Mouse (Mus musculus) hindbrain, embryonic 10.5 days (tissue): ENCODE results near the gene Tpst2. TPM values are rescaled to one million over a fixed set of nuclear protein-coding genes. Genes with fewer than 3 reads are reported as not detected.

Experiments used
- DNase-seq: peaks from one replicate; pipeline ENCODE4 v3.0.0-alpha.2; 2017; ENCODE audit warnings: low spot score
- H3K27ac ChIP-seq: fragments of 300-500 bp; sonication (generic); 2 replicates; pipeline ENCODE4 v1.5.1; 2016; ENCODE audit warnings: mild to moderate bottlenecking, moderate library complexity
- H3K27me3 ChIP-seq: fragments of 300-500 bp; sonication (generic); 2 replicates; pipeline ENCODE4 v1.6.1; 2016; ENCODE audit warnings: mild to moderate bottlenecking; ENCODE audit not compliant: poor library complexity, insufficient read depth, severe bottlenecking
- H3K36me3 ChIP-seq: fragments of 300-500 bp; sonication (generic); 2 replicates; pipeline ENCODE4 v1.6.1; 2016; ENCODE audit warnings: mild to moderate bottlenecking, moderate library complexity
- H3K4me1 ChIP-seq: fragments of 300-500 bp; sonication (generic); replicated peaks from 2 replicates; pipeline ENCODE4 v1.6.1; 2016; ENCODE audit warnings: mild to moderate bottlenecking
- H3K4me3 ChIP-seq: fragments of 300-500 bp; sonication (generic); 2 replicates; pipeline ENCODE4 v1.5.1; 2016; ENCODE audit warnings: mild to moderate bottlenecking, moderate library complexity
- H3K9me3 ChIP-seq: fragments of 300-500 bp; sonication (generic); 2 replicates; pipeline ENCODE4 v1.6.1; 2016; ENCODE audit warnings: mild to moderate bottlenecking, moderate library complexity
- WGBS: fragments of 180-500 bp; shearing (Covaris S2); methylation state at CpG from one replicate; pipeline ENCODE4 v1.1.7; 2016; 5-methylcytosine and 5-hydroxymethylcytosine counted together
- polyA plus RNA-seq: library from polyadenylated mRNA; unstranded; fragments of >200 nt; fragmentation: Nextera tagmentation; extraction: Ambion mirVana; gene quantifications from 2 replicates; pipeline ENCODE4 v1.2.1, GENCODE M21; 2016

Tpst2 gene
- polyA plus RNA-seq, 1 experiment from 2014 or later: 37.2 TPM

DNA sequence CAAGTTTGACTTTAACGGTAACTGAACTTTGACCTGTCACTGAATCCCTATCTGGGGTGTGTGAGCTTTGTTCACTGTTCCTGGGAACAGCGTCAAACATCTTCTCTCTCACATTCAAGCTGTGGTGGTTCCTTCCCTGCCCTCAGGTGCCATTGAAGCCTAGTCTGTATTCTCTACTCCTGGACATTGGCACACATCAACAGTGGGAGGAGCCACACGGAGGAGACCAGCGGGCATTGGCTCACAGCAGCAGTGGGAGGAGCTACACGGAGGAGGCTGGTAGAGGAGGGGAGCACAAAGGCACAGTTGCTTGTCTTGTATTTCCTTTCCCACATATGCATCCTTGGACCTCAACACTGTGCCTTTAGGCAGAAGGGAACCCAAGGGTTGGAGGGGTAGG lies 33.5 kb upstream of the Tpst2 start:
- WGBS: 53% methylated on average over 5 of the region's 5 CpGs
- H3K27me3 ChIP-seq: peaks cover 9% of the 10 kb centered on the region; the same call in 1 of the 2 replicates
- H3K9me3 ChIP-seq: no peaks in the 10 kb centered on the region
- no peak for DNase-seq
- H3K36me3 ChIP-seq: no peaks in the 10 kb centered on the region
- peaks cover 64% of the 10 kb centered on the region for H3K4me1 ChIP-seq
- H3K4me3 ChIP-seq: no peak overlapping the region
- 0 out of 2 replicates have a peak overlapping the region, but pooled peaks have one; percentile 29 for H3K27ac ChIP-seq

DNA sequence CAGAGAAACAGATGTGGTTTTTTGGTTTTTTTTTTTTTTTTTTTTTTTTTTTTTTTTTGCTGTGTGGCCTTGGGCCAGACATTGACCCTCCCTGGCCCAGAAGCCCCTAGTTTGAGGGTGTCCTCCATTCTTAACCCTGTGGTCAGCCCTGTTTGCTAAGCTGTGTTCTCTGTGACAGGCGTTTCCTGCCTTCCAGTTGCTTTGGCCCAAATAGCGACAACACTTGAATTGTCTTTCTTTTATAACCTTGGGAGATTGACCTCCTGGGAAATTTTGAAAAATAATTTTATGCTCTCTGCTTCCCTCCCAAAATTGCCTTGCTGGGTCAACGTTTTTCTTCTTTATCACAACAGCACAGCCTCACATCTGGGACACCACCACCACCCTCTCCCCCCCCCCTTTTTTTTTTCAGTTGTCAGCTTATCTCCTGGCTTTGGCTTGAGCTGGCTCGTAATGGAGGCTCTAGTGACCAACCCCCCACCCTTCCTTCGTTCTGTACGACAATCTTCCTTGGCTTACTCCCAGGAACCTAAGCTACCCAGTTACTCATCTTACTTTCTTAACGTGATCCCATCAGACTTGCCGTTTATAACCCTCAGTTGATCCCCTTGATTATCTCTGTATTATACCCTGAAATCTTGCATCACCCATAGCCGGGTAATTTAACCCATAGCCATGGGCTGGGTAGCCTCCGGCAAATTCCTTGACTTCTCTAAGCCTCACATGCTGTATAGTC lies 32.8 kb upstream of the Tpst2 start:
- no peaks in the 10 kb centered on the region for H3K36me3 ChIP-seq
- peaks cover 12% of the 10 kb centered on the region; the same call in 1 of the 2 replicates for H3K27me3 ChIP-seq
- no peaks in the 10 kb centered on the region for H3K9me3 ChIP-seq
- H3K4me1 ChIP-seq: peaks cover 59% of the 10 kb centered on the region
- WGBS: 80% methylated on average over 10 of the region's 10 CpGs
- no peak overlapping the region for H3K4me3 ChIP-seq
- no peak for DNase-seq
- no peak overlapping the region for H3K27ac ChIP-seq

DNA sequence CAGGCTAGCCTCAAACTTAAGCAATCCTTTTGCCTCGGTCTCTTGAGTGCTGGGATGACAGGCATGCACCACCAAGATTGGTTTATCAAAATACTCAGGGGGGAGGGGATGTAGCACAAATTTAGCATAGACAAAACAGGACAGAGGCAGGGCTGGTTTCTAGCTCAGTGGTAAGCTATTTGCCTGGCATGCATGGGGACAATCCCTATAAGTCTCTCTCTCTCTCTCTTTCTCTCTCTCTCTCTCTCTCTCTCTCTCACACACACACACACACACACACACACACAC lies 32.3 kb upstream of the Tpst2 start:
- WGBS: 86% methylated on average over 1 of the region's 1 CpGs

DNA sequence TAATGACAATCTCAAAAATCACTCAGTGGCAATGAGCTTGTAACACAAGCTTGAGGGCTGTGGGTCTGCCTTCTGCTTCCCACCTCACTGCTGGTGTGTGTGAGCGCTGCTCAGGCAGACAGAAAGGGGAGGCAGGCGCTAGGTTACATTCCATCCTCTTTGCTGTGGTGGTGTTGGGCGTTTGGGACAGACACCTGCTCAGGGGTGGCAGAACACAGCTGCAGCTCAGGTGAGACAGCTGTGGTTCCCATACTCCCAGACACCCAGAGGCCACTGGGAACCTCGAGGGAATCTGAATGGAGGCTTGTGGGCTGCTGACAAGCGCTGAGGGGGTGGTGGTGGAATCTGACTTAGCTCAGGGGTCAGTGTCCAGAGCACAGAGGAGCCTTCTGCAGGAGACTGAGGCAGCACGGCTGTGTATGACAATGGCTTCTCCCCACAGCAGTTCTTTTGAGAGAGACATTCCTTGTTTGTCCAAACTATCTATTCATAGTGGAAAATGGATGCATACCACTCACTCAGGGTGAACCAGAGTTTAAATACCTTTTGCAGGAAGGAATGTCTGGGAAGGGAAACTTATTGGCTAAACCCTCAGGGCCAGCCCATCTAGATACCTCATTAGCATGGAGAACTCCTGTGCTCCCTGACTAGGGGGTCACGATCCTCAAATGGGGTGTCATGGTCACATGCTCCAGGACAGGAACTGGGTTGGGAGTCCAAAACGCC lies 31.4 kb upstream of the Tpst2 start:
- peaks cover 5% of the 10 kb centered on the region; the same call in 1 of the 2 replicates for H3K27me3 ChIP-seq
- H3K9me3 ChIP-seq: no peaks in the 10 kb centered on the region
- no peak overlapping the region for H3K4me3 ChIP-seq
- DNase-seq: no peak
- peaks cover 46% of the 10 kb centered on the region for H3K4me1 ChIP-seq
- H3K36me3 ChIP-seq: no peaks in the 10 kb centered on the region
- 53% methylated on average over 8 of the region's 8 CpGs for WGBS
- peak overlapping the region; percentile 31; the same call in 1 of the 2 replicates for H3K27ac ChIP-seq

More for the DNA sequence above, 32.3 kb upstream of the Tpst2 start:
- H3K9me3 ChIP-seq: no peaks in the 10 kb centered on the region
- no peaks in the 10 kb centered on the region for H3K36me3 ChIP-seq
- peaks cover 9% of the 10 kb centered on the region; the same call in 1 of the 2 replicates for H3K27me3 ChIP-seq
- DNase-seq: no peak
- no peak overlapping the region for H3K27ac ChIP-seq
- H3K4me1 ChIP-seq: peaks cover 54% of the 10 kb centered on the region
- H3K4me3 ChIP-seq: no peak overlapping the region

DNA sequence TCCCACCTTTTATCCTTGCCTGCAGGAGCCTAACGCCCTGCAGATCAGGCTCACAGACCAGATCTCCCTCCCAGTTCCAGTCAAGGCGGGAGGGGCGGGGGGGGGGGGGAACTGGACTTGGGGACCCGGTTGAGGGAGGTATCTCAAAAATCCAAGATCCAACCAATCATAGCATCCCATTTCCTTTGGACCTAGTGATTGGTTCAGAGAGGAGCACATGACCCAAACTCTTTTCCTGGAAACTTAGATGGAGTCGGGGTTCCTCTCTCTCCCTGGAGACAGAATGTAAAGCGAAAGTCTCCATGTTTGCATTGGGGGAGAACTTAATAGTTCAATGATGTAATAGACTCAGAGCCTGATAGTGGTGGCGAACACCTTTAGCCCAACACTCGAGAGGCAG lies 29.1 kb upstream of the Tpst2 start:
- DNase-seq: no peak
- H3K4me1 ChIP-seq: peaks cover 36% of the 10 kb centered on the region

DNA sequence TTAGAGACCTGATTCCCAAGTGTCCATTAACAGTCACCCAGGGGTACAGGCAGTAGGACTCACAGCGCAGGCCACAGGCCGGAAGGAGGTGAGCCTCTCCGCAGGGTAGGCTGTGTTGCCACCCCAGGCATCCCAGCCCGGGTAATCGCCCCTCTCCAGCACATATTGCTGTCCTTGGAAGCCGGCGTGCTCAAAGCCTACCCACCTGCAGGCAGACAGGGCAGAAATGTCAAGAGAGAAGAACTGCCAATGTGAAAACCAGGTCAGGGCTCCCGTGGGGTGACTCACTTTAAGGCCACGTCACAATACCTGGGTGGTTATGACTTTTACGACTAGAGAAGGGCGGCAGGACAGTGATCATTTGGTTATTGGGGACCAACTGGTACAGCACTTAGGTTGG lies 27.4 kb upstream of the Tpst2 start:
- H3K4me1 ChIP-seq: peaks cover 38% of the 10 kb centered on the region
- H3K36me3 ChIP-seq: no peaks in the 10 kb centered on the region
- no peak overlapping the region for H3K27ac ChIP-seq
- DNase-seq: no peak
- H3K27me3 ChIP-seq: peaks cover 9% of the 10 kb centered on the region; the same call in 1 of the 2 replicates
- no peaks in the 10 kb centered on the region for H3K9me3 ChIP-seq
- WGBS: 88% methylated on average over 11 of the region's 11 CpGs
- H3K4me3 ChIP-seq: no peak overlapping the region

More for the DNA sequence above, 29.1 kb upstream of the Tpst2 start:
- H3K4me3 ChIP-seq: no peak overlapping the region
- no peaks in the 10 kb centered on the region for H3K36me3 ChIP-seq
- WGBS: 47% methylated on average over 8 of the region's 8 CpGs
- H3K9me3 ChIP-seq: no peaks in the 10 kb centered on the region
- 0 out of 2 replicates have a peak overlapping the region, but pooled peaks have one; percentile 40 for H3K27ac ChIP-seq
- H3K27me3 ChIP-seq: peaks cover 9% of the 10 kb centered on the region; the same call in 1 of the 2 replicates

DNA sequence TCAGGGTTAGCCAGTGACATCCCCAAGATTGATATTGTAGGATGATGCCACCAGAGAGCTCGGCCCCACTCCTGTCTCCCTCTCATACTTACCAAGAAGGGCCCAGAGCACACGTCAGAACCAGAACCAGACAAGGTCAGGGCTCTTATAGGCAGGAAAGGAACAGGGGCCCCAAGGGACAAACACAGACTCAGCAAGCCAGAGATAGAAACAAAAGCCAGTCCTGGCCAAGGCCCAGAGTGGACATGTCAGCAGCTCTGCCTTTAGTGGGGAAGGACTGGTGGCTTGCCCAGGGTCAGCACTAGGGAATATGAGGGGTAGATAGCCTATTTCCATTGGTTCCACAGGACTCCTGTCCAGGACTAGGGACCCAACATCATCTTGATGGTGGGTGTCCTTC lies 24.1 kb upstream of the Tpst2 start, which contains the start of gene Cryba4:
Gene Cryba4, minus strand, starts transcription at position 119 of the 400 bp plus-strand sequence.
- DNase-seq: no peak
- Histone ChIP-seq H3K4me3 (no peak within 1 kb of the TSS), H3K27me3 (peaks cover 17% of the 10 kb centered on the region; the same call in 1 of the 2 replicates), H3K27ac (no peak within 1 kb of the TSS), H3K9me3 (no peaks in the 10 kb centered on the region), H3K4me1 (peaks cover 16% of the 10 kb centered on the region), H3K36me3 (no peaks in the 10 kb centered on the region)
- WGBS: 71% methylated on average over 2 of the region's 2 CpGs

DNA sequence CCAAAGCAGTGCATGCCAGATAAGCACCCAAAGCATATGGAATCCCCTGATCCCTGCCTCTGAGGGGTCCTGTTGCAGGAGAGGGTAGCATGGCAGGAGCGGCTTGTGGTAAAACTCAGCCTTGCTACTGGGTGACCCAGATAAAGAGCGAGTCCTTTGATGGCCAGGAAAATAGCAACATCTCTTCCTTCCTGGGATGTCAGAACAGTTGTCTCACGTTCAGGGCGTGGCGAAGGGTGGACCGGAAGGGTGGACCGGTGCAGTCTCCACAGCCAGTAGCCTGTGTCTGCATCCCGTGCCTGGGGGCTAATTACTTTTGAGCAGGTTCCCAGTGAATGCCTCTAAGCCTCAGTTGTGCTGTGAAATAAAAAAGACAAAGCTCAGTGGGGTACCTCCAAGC lies 23.3 kb upstream of the Tpst2 start:
- Histone ChIP-seq H3K9me3 (no peaks in the 10 kb centered on the region), H3K36me3 (no peaks in the 10 kb centered on the region), H3K27me3 (peaks cover 14% of the 10 kb centered on the region; the same call in 1 of the 2 replicates), H3K4me1 (peaks cover 12% of the 10 kb centered on the region), H3K4me3 (no peak overlapping the region), H3K27ac (no peak overlapping the region)
- WGBS: 32% methylated on average over 8 of the region's 8 CpGs
- DNase-seq: no peak

DNA sequence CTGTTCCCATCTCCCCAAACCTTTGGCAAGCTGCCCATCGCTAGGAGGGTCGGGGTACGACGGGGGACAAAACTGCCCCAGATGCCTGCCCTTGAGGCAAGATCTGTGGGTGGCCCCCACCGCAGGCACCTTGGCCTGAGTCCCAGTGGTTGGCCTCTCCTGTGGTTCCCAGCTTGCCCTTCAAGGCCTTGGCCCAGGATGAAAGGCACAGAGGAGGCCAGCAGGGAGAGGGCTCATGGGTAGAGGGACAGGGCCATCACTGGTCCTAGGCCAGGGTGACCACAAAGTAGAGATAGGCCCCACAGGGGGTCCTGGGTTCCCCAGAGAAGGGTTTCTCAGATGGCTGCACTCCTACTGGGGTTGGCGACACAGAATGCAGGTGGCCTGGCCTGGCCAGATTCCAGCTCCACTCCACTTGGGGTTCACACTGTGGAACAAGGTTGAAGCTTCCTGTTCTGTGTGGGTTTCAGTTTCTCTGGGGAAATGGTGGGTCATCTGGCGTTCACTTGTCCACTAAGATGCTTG lies 22.1 kb upstream of the Tpst2 start:
- WGBS: 93% methylated on average over 7 of the region's 7 CpGs
- peaks cover 11% of the 10 kb centered on the region for H3K4me1 ChIP-seq
- no peaks in the 10 kb centered on the region for H3K9me3 ChIP-seq
- H3K36me3 ChIP-seq: no peaks in the 10 kb centered on the region
- H3K27ac ChIP-seq: peak overlapping the region; percentile 18; the same call in 1 of the 2 replicates
- DNase-seq: no peak
- H3K27me3 ChIP-seq: peaks cover 12% of the 10 kb centered on the region; the same call in 1 of the 2 replicates
- H3K4me3 ChIP-seq: no peak overlapping the region

DNA sequence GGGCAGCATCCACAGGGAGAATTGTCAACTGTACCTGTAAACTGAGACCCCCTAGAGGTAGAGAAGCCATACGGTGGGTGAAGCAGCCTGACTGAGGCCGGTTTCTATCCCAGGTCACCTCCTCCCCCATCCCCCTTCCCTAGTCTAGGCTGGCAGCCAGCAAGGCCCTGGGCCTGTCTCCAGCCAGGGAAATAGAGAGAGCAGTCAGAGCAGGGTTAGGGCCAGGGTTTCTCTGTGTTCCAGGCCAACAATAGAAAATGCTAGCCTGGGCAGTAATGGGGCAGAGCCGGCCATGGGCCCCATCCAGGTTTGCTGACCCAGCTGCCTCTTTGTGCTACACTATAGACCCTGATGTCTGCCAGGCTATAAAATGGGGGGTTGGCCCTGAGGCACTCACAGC lies 21.1 kb upstream of the Tpst2 start, which contains the start of gene Crybb1:
Gene Crybb1, plus strand, starts transcription at position 390 of the 400 bp plus-strand sequence.
- no peaks in the 10 kb centered on the region for H3K36me3 ChIP-seq
- no peak for DNase-seq
- H3K9me3 ChIP-seq: no peaks in the 10 kb centered on the region
- H3K27me3 ChIP-seq: peaks cover 16% of the 10 kb centered on the region; the same call in 1 of the 2 replicates
- H3K27ac ChIP-seq: no peak within 1 kb of the TSS
- peaks cover 11% of the 10 kb centered on the region for H3K4me1 ChIP-seq
- H3K4me3 ChIP-seq: no peak within 1 kb of the TSS
- WGBS: 56% methylated on average over 3 of the region's 3 CpGs

DNA sequence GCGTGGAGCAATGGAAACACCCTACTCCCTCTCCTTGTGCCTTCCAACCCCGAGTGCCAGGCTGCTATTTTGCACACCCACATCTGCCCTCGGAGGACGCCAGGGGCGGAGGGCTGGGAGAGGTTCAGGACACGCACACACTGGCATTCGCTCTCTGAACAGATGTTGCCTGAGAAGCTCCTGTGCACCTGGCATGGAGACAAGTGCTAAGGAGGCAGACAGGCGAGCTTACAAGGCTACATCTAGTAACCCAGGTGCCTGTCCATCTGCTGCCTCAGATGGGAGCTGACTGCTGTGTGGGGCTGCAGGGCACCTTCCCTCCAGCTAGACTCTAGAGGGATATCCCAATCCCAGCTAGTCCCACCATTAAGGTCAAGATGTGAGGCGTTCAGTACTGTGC lies 20.0 kb upstream of the Tpst2 start:
- Histone ChIP-seq H3K27me3 (peaks cover 12% of the 10 kb centered on the region; the same call in 1 of the 2 replicates), H3K9me3 (no peaks in the 10 kb centered on the region), H3K27ac (no peak overlapping the region), H3K4me1 (peaks cover 11% of the 10 kb centered on the region), H3K4me3 (no peak overlapping the region), H3K36me3 (no peaks in the 10 kb centered on the region)
- DNase-seq: no peak
- WGBS: 81% methylated on average over 9 of the region's 9 CpGs

DNA sequence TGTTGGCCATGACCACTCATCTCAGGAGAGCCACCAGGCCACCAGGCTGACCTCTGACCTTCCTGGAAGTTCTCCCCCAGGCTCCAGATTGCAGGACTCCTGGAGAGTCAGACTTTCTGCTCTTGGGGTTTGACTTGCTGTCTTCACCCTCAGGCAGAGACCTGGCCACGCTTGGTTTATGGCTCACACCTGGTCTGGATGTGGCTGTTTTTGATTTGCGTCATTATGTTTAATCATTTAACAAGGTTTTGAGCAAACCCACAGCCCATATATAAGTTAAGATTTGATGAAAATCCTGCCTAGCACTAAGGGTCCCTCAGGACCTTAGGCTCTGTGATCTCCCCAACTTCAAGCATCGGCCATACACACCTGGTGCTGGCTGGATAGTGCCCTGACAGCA lies 18.6 kb upstream of the Tpst2 start:
- 85% methylated on average over 3 of the region's 3 CpGs for WGBS
- Histone ChIP-seq H3K4me3 (no peak overlapping the region), H3K9me3 (no peaks in the 10 kb centered on the region), H3K27ac (no peak overlapping the region), H3K36me3 (no peaks in the 10 kb centered on the region), H3K27me3 (peaks cover 12% of the 10 kb centered on the region; the same call in 1 of the 2 replicates), H3K4me1 (peaks cover 6% of the 10 kb centered on the region)
- no peak for DNase-seq
